Mouse (Mus musculus) lung, embryonic 14.5 days (tissue): Measurements from ENCODE around the gene Tmem140. TPM values are rescaled to one million over a fixed set of nuclear protein-coding genes. Genes with fewer than 3 reads are reported as not detected.

Source experiments
- ATAC-seq: fragments of 200-750 bp; cut with Nextera tagmentation; 2 replicates; pipeline ENCODE4 v1.8.0; 2017; ENCODE audit warnings: mild to moderate bottlenecking, moderate TSS enrichment, moderate library complexity; ENCODE audit not compliant: insufficient read depth
- DNase-seq: peaks from one replicate; pipeline ENCODE4 v3.0.0-alpha.2; 2015
- H3K27ac ChIP-seq: fragments of 300-500 bp; sonication (generic); 2 replicates; pipeline ENCODE4 v1.5.1; 2014; ENCODE audit warnings: low read depth, mild to moderate bottlenecking, moderate library complexity
- H3K27me3 ChIP-seq: fragments of 300-500 bp; sonication (generic); 2 replicates; pipeline ENCODE4 v1.6.1; 2014; ENCODE audit warnings: low read length, control low read depth; ENCODE audit not compliant: insufficient read depth
- H3K36me3 ChIP-seq: fragments of 300-500 bp; sonication (generic); 2 replicates; pipeline ENCODE4 v1.6.1; 2014; ENCODE audit warnings: control low read depth; ENCODE audit not compliant: insufficient read depth
- H3K4me1 ChIP-seq: fragments of 300-500 bp; sonication (generic); 2 replicates; pipeline ENCODE4 v1.6.1; 2014; ENCODE audit warnings: antibody characterized with exemption, control low read depth; ENCODE audit not compliant: insufficient read depth
- H3K4me2 ChIP-seq: fragments of 300-500 bp; sonication (generic); 2 replicates; pipeline ENCODE4 v1.6.1; 2014; ENCODE audit warnings: mild to moderate bottlenecking
- H3K4me3 ChIP-seq: fragments of 300-500 bp; sonication (generic); 2 replicates; pipeline ENCODE4 v1.5.1; 2014; ENCODE audit warnings: low read depth, low read length
- H3K9ac ChIP-seq: fragments of 300-500 bp; sonication (generic); 2 replicates; pipeline ENCODE4 v1.6.1; 2014
- H3K9me3 ChIP-seq: fragments of 300-500 bp; sonication (generic); 2 replicates; pipeline ENCODE4 v1.6.1; 2016; ENCODE audit warnings: low read depth, low read length, control low read depth
- CTCF ChIP-seq: IDR thresholded peaks from 2 replicates; pipeline ENCODE4 v1.5.1; 2016; ENCODE audit warnings: antibody characterized with exemption, low read depth
- WGBS: fragments of 180-500 bp; shearing (Covaris S2); extraction: QIAGEN DNeasy Blood & Tissue Kit; methylation state at CpG from one replicate; pipeline ENCODE4 v1.1.7; 2014; 5-methylcytosine and 5-hydroxymethylcytosine counted together
- polyA plus RNA-seq: library from polyadenylated mRNA; unstranded; fragments of >200 nt; fragmentation: Nextera tagmentation; extraction: Ambion mirVana; gene quantifications from 2 replicates; pipeline ENCODE4 v1.2.1, GENCODE M21; 2014

Gene Tmem140
- polyA plus RNA-seq, 1 experiment from 2014 or later: 2.7 TPM

DNA sequence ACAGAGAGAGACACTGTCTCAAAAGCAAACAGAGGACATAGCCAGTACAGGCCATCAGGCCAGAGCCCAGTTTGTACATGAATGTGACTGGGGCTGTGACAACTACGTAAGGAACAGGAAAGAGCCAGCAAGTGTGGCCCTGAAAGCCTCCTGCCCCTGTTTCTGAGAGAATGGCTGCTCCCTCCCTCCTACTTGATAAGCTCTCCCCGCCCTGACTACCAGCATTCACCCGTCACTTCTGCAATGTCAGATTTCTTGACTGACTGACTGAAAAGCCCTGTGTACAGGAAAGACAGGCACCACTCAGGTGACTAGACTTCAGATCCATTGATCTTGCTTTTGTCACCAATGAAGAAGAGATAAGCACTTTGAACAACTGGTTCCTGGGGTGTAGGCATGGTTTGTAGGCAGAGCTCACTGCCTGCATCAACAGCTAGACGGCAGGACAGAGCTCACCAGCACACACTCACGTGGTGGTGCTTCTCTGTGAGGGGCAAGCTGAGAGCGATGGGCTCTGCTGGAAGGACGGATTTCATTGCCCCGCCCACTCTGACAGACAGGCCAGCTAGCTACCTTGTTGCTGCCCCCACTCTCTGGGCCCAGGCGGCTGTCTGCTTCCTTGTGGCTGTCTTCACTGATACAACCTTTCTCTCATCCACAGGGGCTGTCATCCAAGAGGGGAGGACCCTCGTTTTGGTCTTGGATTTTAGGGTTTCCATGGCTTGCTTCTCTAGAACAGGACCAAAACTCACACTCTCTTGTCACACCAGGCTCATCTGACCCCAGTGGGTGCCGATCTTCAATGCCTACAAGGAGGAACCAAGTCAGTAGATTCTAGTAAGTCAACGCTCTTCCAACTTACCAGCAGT lies 13.3 kb downstream of the Tmem140 start:
- ATAC-seq: no peak

GRCm38 (mm10) chr6:34876835-34877156 lies 13.8 kb downstream of the Tmem140 start:
- no peak for DNase-seq
- no peak for TF ChIP-seq CTCF

More for the DNA sequence above, 13.3 kb downstream of the Tmem140 start:
- 48% methylated on average over 12 of the region's 12 CpGs for WGBS
- H3K4me2 ChIP-seq: peak overlapping the region; percentile 90
- H3K4me1 ChIP-seq: peaks cover 14% of the 10 kb centered on the region; the same call in 1 of the 2 replicates
- no peaks in the 10 kb centered on the region for H3K9me3 ChIP-seq
- peaks cover 27% of the 10 kb centered on the region; the same call in 1 of the 2 replicates for H3K36me3 ChIP-seq
- peak overlapping the region; percentile 77 for H3K4me3 ChIP-seq
- H3K9ac ChIP-seq: peak overlapping the region; percentile 85
- peak overlapping the region; percentile 94; the same call in 1 of the 2 replicates for H3K27ac ChIP-seq
- peak; percentile 38; the same call in 1 of the 2 replicates for TF ChIP-seq CTCF
- peak; percentile 55 for DNase-seq
- no peaks in the 10 kb centered on the region for H3K27me3 ChIP-seq

DNA sequence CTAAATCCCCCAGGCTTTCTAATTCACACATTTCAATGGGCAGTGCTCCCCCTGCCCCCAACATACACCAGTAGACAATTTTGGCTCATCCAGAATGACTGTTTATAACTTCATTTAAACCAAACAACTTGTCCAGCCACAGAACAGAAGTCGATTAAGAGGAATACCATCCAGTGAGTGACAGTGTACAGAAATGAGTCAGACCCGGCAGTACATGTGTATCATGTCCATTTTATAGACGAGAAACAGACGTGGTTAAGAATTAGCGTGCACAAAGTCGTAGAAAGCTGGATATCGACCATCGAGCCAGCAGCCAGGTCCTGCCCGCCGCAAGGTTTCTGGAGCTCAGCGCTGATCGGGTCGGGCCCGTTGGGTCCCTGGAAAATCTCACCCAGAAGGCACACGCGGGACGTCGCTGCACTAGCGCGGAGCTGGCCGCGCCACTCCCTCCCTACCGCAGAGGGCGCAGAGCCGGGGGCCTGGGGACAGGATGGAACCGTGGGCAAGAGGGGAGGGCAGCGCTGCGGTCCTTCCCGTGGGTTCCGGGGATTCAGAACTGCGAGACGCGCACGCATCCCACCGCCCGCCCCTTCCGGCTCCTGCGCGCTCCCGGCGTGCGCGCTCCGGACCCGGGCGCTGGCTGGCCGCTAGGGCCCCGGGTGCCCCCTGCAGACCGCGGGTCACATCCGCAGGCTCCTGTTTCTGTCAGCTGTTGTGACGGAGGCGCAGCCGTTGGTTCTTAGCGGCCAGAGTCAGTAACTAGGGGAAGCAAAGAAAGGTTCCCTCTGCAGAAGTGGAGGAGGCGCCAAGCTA lies 14.8 kb downstream of the Tmem140 start, which contains the start of gene Cyren:
Cyren (minus strand) TSS at position 552 of the 813 bp plus-strand sequence.
- peak; percentile 97 for DNase-seq
- under 1% methylated on average over 54 of the region's 56 CpGs for WGBS
- H3K9me3 ChIP-seq: no peaks in the 10 kb centered on the region
- peak; percentile 90 for ATAC-seq
- peaks cover 14% of the 10 kb centered on the region; the same call in 1 of the 2 replicates for H3K4me1 ChIP-seq
- peak; percentile 49 for TF ChIP-seq CTCF
- peak within 1 kb of the TSS; percentile 85 for H3K9ac ChIP-seq
- H3K27me3 ChIP-seq: no peaks in the 10 kb centered on the region
- H3K36me3 ChIP-seq: peaks cover 36% of the 10 kb centered on the region
- H3K4me2 ChIP-seq: peak within 1 kb of the TSS; percentile 90
- H3K4me3 ChIP-seq: peak within 1 kb of the TSS; percentile 77
- H3K27ac ChIP-seq: peak within 1 kb of the TSS; percentile 94

More at GRCm38 (mm10) chr6:34876835-34877156, 13.8 kb downstream of the Tmem140 start:
- Histone ChIP-seq H3K36me3 (peaks cover 31% of the 10 kb centered on the region; the same call in 1 of the 2 replicates), H3K4me1 (peaks cover 14% of the 10 kb centered on the region; the same call in 1 of the 2 replicates), H3K4me2 (peak overlapping the region; percentile 90), H3K9me3 (no peaks in the 10 kb centered on the region), H3K27ac (peak overlapping the region; percentile 94), H3K27me3 (no peaks in the 10 kb centered on the region), H3K4me3 (peak overlapping the region; percentile 77), H3K9ac (peak overlapping the region; percentile 85)
- no peak; the same call in 1 of the 2 replicates for ATAC-seq
- 7% methylated on average over 2 of the region's 2 CpGs for WGBS

DNA sequence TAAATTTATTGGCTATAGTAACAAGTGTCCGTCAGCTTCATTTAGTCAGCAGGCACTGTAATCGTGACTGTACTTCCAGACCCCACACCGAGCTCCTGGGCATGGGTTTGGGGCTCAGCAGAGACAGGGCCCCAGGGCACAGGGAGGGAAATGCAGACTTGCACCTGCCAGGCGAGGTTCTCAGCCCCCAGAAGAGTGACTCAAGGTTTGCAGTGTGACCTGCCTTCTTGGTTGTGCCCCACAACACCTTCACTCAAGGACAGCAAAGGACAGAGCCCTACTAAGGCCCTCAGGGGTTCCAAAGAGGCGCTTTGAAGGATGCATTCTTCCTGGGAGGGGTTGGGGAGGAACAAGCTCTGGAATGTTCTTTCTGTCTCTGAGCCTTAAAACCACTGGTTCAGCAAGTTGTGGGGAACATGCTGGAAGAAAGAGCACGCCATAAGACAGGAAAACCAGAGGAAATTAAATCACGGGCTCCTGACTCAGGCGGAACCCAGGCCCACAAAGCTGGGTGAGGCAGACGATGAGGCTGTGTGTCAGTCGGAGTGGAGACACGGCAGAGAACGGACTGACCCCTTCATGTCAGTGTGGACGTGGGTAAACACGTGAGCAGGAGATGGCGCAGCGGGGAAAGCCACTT lies 16.3 kb downstream of the Tmem140 start:
- H3K9ac ChIP-seq: no peak overlapping the region

GRCm38 (mm10) chr6:34879911-34880475 lies 17.0 kb downstream of the Tmem140 start:
- no peaks in the 10 kb centered on the region for H3K27me3 ChIP-seq
- DNase-seq (peak; percentile 77), ATAC-seq (no peak)
- 54% methylated on average over 6 of the region's 6 CpGs for WGBS
- no peak overlapping the region for H3K9ac ChIP-seq
- no peak overlapping the region for H3K4me3 ChIP-seq
- no peak overlapping the region for H3K27ac ChIP-seq
- H3K36me3 ChIP-seq: peaks cover 48% of the 10 kb centered on the region
- H3K9me3 ChIP-seq: no peaks in the 10 kb centered on the region
- peaks cover 14% of the 10 kb centered on the region; the same call in 1 of the 2 replicates for H3K4me1 ChIP-seq
- peak; percentile 58 for TF ChIP-seq CTCF
- H3K4me2 ChIP-seq: no peak overlapping the region

More for the DNA sequence above, 16.3 kb downstream of the Tmem140 start:
- no peaks in the 10 kb centered on the region for H3K27me3 ChIP-seq
- no peak for TF ChIP-seq CTCF
- no peak for DNase-seq
- no peaks in the 10 kb centered on the region for H3K9me3 ChIP-seq
- peaks cover 40% of the 10 kb centered on the region for H3K36me3 ChIP-seq
- WGBS: 86% methylated on average over 16 of the region's 16 CpGs
- H3K4me3 ChIP-seq: no peak overlapping the region
- ATAC-seq: no peak
- H3K27ac ChIP-seq: no peak overlapping the region
- H3K4me2 ChIP-seq: no peak overlapping the region
- H3K4me1 ChIP-seq: peaks cover 14% of the 10 kb centered on the region; the same call in 1 of the 2 replicates

- H3K27me3 ChIP-seq: no peaks in the 10 kb centered on the region
- no peaks in the 10 kb centered on the region for H3K4me1 ChIP-seq
- ATAC-seq (no peak), DNase-seq (no peak)
- H3K27ac ChIP-seq: no peak overlapping the region
- WGBS: 86% methylated on average over 7 of the region's 7 CpGs
- H3K9ac ChIP-seq: no peak overlapping the region
- no peak for TF ChIP-seq CTCF
- H3K4me2 ChIP-seq: no peak overlapping the region
- peaks cover 84% of the 10 kb centered on the region for H3K36me3 ChIP-seq
- no peak overlapping the region for H3K4me3 ChIP-seq
- H3K9me3 ChIP-seq: no peaks in the 10 kb centered on the region
These were observed 21.8 kb downstream of the Tmem140 start for GRCm38 (mm10) chr6:34884724-34885123.
